Mouse (Mus musculus): ENCODE measurements around the gene Magea8. TPM values are rescaled to one million over a fixed set of nuclear protein-coding genes. Genes with fewer than 3 reads are reported as not detected.

Gene Magea8
- polyA plus RNA-seq (2017; shearing (Covaris generic)) = not detected

DNA sequence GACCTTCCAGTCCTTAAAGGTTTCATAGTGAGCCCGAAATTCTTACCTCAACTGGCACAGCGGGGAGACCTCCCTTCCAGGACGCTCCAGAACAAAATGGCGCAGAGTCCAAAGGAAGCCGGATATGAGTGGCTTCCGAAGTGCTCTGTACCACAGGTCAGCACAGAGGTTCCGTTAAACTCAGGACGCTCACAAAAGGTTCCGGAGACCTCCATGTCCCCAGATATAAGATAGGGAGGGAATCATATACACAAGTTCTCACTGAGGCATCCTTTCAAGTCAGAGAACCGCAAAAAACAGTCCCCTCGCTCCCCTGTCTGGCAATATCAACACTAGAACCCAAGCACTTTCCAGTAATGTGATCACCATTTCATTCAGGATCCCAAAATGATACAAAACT lies at the start of gene Magea8:
Gene Magea8, minus strand, starts transcription at position 101 of the 400 bp plus-strand sequence.

DNA sequence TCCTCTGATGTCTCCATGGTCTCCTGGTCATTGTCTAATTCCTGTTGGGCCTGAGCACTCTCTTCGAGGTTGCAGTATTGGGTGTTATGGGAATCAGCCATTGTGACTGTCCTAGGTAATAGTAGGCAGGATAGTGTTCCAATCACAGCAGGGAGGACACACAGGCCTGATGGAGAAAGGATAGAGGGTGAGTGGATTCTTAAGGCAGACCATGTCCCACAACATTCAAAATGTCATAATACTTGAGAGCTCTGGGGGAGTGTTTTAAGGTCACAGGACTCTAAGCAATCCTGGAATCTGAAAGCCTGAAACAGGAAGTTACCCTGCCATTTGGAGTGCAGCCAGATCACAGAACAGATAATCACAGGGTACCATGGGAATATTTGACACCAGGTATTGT lies 46.2 kb downstream of the Magea8 start, which contains the start of gene Magea3:
Gene Magea3, minus strand, starts transcription at position 101 of the 400 bp plus-strand sequence.

DNA sequence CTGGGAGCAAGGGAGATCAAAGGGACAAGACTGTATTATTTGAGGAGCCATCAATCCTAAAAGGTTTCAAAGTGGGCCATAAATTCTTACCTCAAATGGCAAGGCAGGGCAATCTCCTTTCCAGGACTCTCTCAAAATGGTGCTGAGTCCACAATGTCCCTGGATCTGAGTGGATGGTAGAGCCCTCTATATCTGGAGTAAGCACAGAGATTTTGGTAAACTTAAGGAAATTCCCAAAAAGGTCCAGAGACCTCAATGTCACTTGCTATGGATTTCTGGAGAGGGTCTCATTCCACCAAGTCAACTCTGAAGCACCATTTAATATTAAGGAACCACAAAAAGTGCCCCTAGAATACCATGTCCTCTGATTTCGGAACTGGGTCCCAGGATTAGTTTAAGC lies 59.8 kb downstream of the Magea8 start, which contains the start of gene Magea6:
Gene Magea6, minus strand, starts transcription at position 101 of the 400 bp plus-strand sequence.

Other genes starting within 250 kb of the Magea8 start
- gene Cldn34b1, start 105.6 kb downstream of the Magea8 start, polyA plus RNA-seq (2017; shearing (Covaris generic)) = under 1 TPM in 1 of 2 experiments, not detected in 1; 0.19 TPM
- gene Magea6, start 59.9 kb downstream of the Magea8 start, polyA plus RNA-seq (2017; shearing (Covaris generic)) = under 1 TPM in 1 of 2 experiments, not detected in 1; 0.47 TPM
- not detected for gene Magea3, start 46.3 kb downstream of the Magea8 start, polyA plus RNA-seq (2017; shearing (Covaris generic))
- not detected for gene Magea5, start 67.3 kb upstream of the Magea8 start, polyA plus RNA-seq (2017; shearing (Covaris generic))
- under 1 TPM in 1 of 2 experiments, not detected in 1; 0.24 TPM for gene Magea1, start 93.9 kb upstream of the Magea8 start, polyA plus RNA-seq (2017; shearing (Covaris generic))
- not detected for gene Magea2, start 97.8 kb upstream of the Magea8 start, polyA plus RNA-seq (2017; shearing (Covaris generic))
- gene Cldn34b2, start 132.6 kb upstream of the Magea8 start, polyA plus RNA-seq (2017; shearing (Covaris generic)) = not detected
- gene Sat1, start 220.6 kb upstream of the Magea8 start, polyA plus RNA-seq (2017; shearing (Covaris generic)) = 100 to 1,000 TPM; 259 to 331 TPM